Mouse (Mus musculus): ENCODE results near the gene Slc43a2. TPM values are rescaled to one million over a fixed set of nuclear protein-coding genes. Genes with fewer than 3 reads are reported as not detected.
"Not testable (repeated sequence)": the region's sequence is repeated elsewhere in the genome, so short reads cannot be mapped to it uniquely, and the experiment has no call there.

Gene Slc43a2
- polyA plus RNA-seq, 1 experiment = 148 TPM

DNA sequence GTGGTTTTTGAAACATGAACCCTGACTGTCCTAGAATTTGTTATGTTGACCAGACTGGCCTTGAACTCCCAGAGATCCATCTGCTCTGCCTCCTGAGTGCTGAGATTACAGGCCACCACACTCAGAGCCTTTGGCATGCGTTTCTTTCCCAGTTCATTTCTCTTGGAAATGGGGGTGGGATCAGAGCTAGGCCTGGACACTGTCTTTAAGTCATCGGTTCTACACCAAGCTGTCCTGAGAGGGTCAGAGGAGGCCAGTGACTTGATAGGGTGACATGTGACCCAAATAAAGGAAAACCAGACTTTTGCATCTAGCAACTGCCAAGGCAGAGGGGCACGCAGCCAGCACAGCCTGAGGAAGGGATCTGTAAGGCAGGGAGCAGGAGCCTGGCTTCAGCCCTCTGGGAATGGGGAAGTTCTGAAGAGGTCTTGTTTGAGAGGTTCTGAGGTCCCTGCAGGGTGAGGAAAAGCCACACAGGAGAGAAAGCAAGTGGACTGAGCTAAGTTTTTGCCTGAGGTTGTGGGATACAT is 65.3 kb downstream of the Slc43a2 start:
- Histone ChIP-seq H3K27me3 (replicated peaks; ENCODE audit: control insufficient read depth, insufficient read depth, low read length) (no peaks in the 10 kb centered on the region), H3K4me3 (ENCODE audit: insufficient read depth, low read depth, low read length) (no peak overlapping the region), H3K4me1 (ENCODE audit: control insufficient read depth, insufficient read depth, low read length) (peaks cover 15% of the 10 kb centered on the region), H3K36me3 (ENCODE audit: control insufficient read depth, insufficient read depth, low read length) (peaks cover 1% of the 10 kb centered on the region; the same call in 1 of the 2 replicates), H3K27ac (ENCODE audit: insufficient read depth, low read depth, low read length) (no peak overlapping the region)
- peak; percentile 48 for DNase-seq
- TF ChIP-seq CTCF (conservative IDR thresholded peaks at IDR 0.05; ENCODE audit: insufficient read depth, insufficient read length, low read depth, low read length) (no peak), POLR2A (IDR thresholded peaks at IDR 0.05; ENCODE audit: low read depth, low read length) (no peak)
- 56% methylated on average over 3 of the region's 3 CpGs for WGBS

DNA sequence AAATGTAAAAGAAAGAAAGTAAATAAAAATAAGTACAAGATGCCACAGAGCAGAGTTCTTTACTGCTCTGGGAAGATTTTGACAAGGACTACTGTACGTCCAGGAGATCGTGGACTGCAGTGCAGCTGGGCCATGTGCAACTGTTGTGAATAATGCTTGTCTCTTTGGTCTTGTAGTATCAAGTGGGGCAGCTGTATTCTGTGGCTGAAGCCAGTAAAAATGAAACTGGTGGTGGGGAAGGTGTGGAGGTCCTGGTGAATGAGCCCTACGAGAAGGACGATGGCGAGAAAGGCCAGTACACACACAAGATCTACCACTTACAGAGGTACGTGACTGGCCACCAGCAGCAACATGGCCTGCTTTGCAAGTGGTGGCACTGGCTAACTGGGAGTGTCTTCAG is 66.5 kb downstream of the Slc43a2 start:
- no peak overlapping the region for H3K27ac ChIP-seq (ENCODE audit: insufficient read depth, low read depth, low read length)
- peaks cover 15% of the 10 kb centered on the region for H3K4me1 ChIP-seq (ENCODE audit: control insufficient read depth, insufficient read depth, low read length)
- no peak overlapping the region for H3K4me3 ChIP-seq (ENCODE audit: insufficient read depth, low read depth, low read length)
- no peak for DNase-seq
- peaks cover 1% of the 10 kb centered on the region; the same call in 1 of the 2 replicates for H3K36me3 ChIP-seq (ENCODE audit: control insufficient read depth, insufficient read depth, low read length)
- TF ChIP-seq CTCF (conservative IDR thresholded peaks at IDR 0.05; ENCODE audit: insufficient read depth, insufficient read length, low read depth, low read length) = no peak
- 91% methylated on average over 6 of the region's 6 CpGs for WGBS
- no peaks in the 10 kb centered on the region for H3K27me3 ChIP-seq (replicated peaks; ENCODE audit: control insufficient read depth, insufficient read depth, low read length)

DNA sequence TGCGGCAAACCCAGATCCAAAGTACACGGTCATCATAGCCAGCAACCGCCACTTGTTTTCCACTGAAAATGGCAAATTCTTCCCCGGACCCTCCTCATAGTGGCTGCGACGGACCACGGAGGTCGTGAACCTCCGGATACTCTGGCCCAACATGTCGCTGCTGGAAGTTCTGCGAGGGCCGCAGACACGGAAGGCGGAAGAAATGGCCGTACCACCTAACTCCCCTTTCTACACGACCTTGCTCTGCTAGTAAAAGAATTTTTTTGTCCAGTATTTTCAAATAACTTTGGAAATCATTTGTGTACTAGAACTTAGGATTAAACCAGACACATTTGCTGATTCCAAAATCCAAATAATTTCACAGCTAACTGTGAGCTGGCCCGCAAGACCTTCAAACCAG is 68.3 kb downstream of the Slc43a2 start:
- not testable (repeated sequence) for H3K36me3 ChIP-seq (ENCODE audit: control insufficient read depth, insufficient read depth, low read length); H3K27ac ChIP-seq (ENCODE audit: insufficient read depth, low read depth, low read length); DNase-seq; H3K4me3 ChIP-seq (ENCODE audit: insufficient read depth, low read depth, low read length); H3K27me3 ChIP-seq (replicated peaks; ENCODE audit: control insufficient read depth, insufficient read depth, low read length)
- H3K4me1 ChIP-seq (ENCODE audit: control insufficient read depth, insufficient read depth, low read length) = peaks cover 15% of the 10 kb centered on the region
- WGBS = 94% methylated on average over 17 of the region's 17 CpGs

GRCm38 (mm10) chr11:75604826-75605225 is 73.3 kb downstream of the Slc43a2 start:
- WGBS = 74% methylated on average over 5 of the region's 5 CpGs
- H3K4me1 ChIP-seq (ENCODE audit: control insufficient read depth, insufficient read depth, low read length) = peaks cover 12% of the 10 kb centered on the region
- no peak overlapping the region for H3K27ac ChIP-seq (ENCODE audit: insufficient read depth, low read depth, low read length)

GRCm38 (mm10) chr11:75605318-75605717 is 73.8 kb downstream of the Slc43a2 start:
- Histone ChIP-seq H3K36me3 (ENCODE audit: control insufficient read depth, insufficient read depth, low read length) (peaks cover 3% of the 10 kb centered on the region; the same call in 1 of the 2 replicates), H3K27ac (ENCODE audit: insufficient read depth, low read depth, low read length) (no peak overlapping the region), H3K27me3 (replicated peaks; ENCODE audit: control insufficient read depth, insufficient read depth, low read length) (no peaks in the 10 kb centered on the region), H3K4me3 (ENCODE audit: insufficient read depth, low read depth, low read length) (no peak overlapping the region), H3K4me1 (ENCODE audit: control insufficient read depth, insufficient read depth, low read length) (peaks cover 12% of the 10 kb centered on the region)
- DNase-seq = no peak
- WGBS = 33% methylated on average over 1 of the region's 1 CpGs
- TF ChIP-seq POLR2A (IDR thresholded peaks at IDR 0.05; ENCODE audit: low read depth, low read length) (no peak), CTCF (conservative IDR thresholded peaks at IDR 0.05; ENCODE audit: insufficient read depth, insufficient read length, low read depth, low read length) (no peak)

More at GRCm38 (mm10) chr11:75604826-75605225, 73.3 kb downstream of the Slc43a2 start:
- Histone ChIP-seq H3K36me3 (ENCODE audit: control insufficient read depth, insufficient read depth, low read length) (peaks cover 2% of the 10 kb centered on the region; the same call in 1 of the 2 replicates), H3K4me3 (ENCODE audit: insufficient read depth, low read depth, low read length) (no peak overlapping the region), H3K27me3 (replicated peaks; ENCODE audit: control insufficient read depth, insufficient read depth, low read length) (no peaks in the 10 kb centered on the region)
- DNase-seq = no peak
- TF ChIP-seq POLR2A (IDR thresholded peaks at IDR 0.05; ENCODE audit: low read depth, low read length) = no peak

GRCm38 (mm10) chr11:75608776-75609175 is 77.3 kb downstream of the Slc43a2 start:
- WGBS = 67% methylated on average over 5 of the region's 5 CpGs
- DNase-seq = peak; percentile 80
- 0 out of 2 replicates have a peak, but pooled peaks cover 1% of the 10 kb centered on the region for H3K36me3 ChIP-seq (ENCODE audit: control insufficient read depth, insufficient read depth, low read length)

GRCm38 (mm10) chr11:75610021-75610420 is 78.5 kb downstream of the Slc43a2 start:
- no peak for DNase-seq
- no peak overlapping the region for H3K4me3 ChIP-seq (ENCODE audit: insufficient read depth, low read depth, low read length)
- H3K36me3 ChIP-seq (ENCODE audit: control insufficient read depth, insufficient read depth, low read length) = 0 out of 2 replicates have a peak, but pooled peaks cover 1% of the 10 kb centered on the region
- peaks cover 12% of the 10 kb centered on the region for H3K4me1 ChIP-seq (ENCODE audit: control insufficient read depth, insufficient read depth, low read length)
- TF ChIP-seq CTCF (conservative IDR thresholded peaks at IDR 0.05; ENCODE audit: insufficient read depth, insufficient read length, low read depth, low read length) (no peak), POLR2A (IDR thresholded peaks at IDR 0.05; ENCODE audit: low read depth, low read length) (no peak)
- no peak overlapping the region for H3K27ac ChIP-seq (ENCODE audit: insufficient read depth, low read depth, low read length)
- 84% methylated on average over 2 of the region's 2 CpGs for WGBS
- H3K27me3 ChIP-seq (replicated peaks; ENCODE audit: control insufficient read depth, insufficient read depth, low read length) = no peaks in the 10 kb centered on the region

More at GRCm38 (mm10) chr11:75608776-75609175, 77.3 kb downstream of the Slc43a2 start:
- TF ChIP-seq CTCF (conservative IDR thresholded peaks at IDR 0.05; ENCODE audit: insufficient read depth, insufficient read length, low read depth, low read length) (no peak), POLR2A (IDR thresholded peaks at IDR 0.05; ENCODE audit: low read depth, low read length) (no peak)
- H3K4me1 ChIP-seq (ENCODE audit: control insufficient read depth, insufficient read depth, low read length) = peaks cover 12% of the 10 kb centered on the region
- H3K27me3 ChIP-seq (replicated peaks; ENCODE audit: control insufficient read depth, insufficient read depth, low read length) = no peaks in the 10 kb centered on the region
- H3K4me3 ChIP-seq (ENCODE audit: insufficient read depth, low read depth, low read length) = no peak overlapping the region
- H3K27ac ChIP-seq (ENCODE audit: insufficient read depth, low read depth, low read length) = peak overlapping the region; percentile 35

All from kidney, adult 2 months (tissue).